Mouse (Mus musculus): ENCODE results near the gene Taf10. TPM values are rescaled to one million over a fixed set of nuclear protein-coding genes. Genes with fewer than 3 reads are reported as not detected.

Taf10 gene
- 95.8 and 99.8 TPM in 2 replicates for total RNA-seq (2023)

GRCm38 (mm10) chr7:105743926-105744590, at the start of gene Taf10:
Gene Taf10 (minus strand): TSS chr7:105744361.

GRCm38 (mm10) chr7:105787285-105788140, 43.4 kb upstream of the Taf10 start, which contains the start of gene Dchs1:
Gene Dchs1 (minus strand): TSS chr7:105787654.

GRCm38 (mm10) chr7:105751491-105752433, 7.6 kb upstream of the Taf10 start, which contains the start of gene Tpp1:
Gene Tpp1 (minus strand): TSS chr7:105752235.

GRCm38 (mm10) chr7:105736911-105737521, 7.1 kb downstream of the Taf10 start, which contains the start of gene Rrp8:
Gene Rrp8 (minus strand): TSS chr7:105737385.

GRCm38 (mm10) chr7:105736264-105736901, 7.8 kb downstream of the Taf10 start, which contains the start of gene Ilk:
Gene Ilk (plus strand): TSS chr7:105736592.

Other genes with a start within 250 kb of the Taf10 start
- gene Smpd1, start 190.0 kb downstream of the Taf10 start, total RNA-seq (2023), result 19.4 and 20.6 TPM in 2 replicates
- 1.5 and 1.6 TPM in 2 replicates for gene Apbb1, start 162.7 kb downstream of the Taf10 start, total RNA-seq (2023)
- not detected in 2 replicates for gene Hpx, start 144.2 kb downstream of the Taf10 start, total RNA-seq (2023)
- 12.6 and 17.9 TPM in 2 replicates for gene Trim3, start 110.8 kb downstream of the Taf10 start, total RNA-seq (2023)
- gene Timm10b, start 104.3 kb downstream of the Taf10 start, total RNA-seq (2023), result 80.7 and 117 TPM in 2 replicates
- gene Arfip2, start 103.9 kb downstream of the Taf10 start, total RNA-seq (2023), result 11.6 and 19.3 TPM in 2 replicates
- 10.3 and 15.9 TPM in 2 replicates for gene Gm45799, start 103.8 kb downstream of the Taf10 start, total RNA-seq (2023)
- gene Dnhd1, start 93.5 kb downstream of the Taf10 start, total RNA-seq (2023), result 3.2 and 3.6 TPM in 2 replicates
- 137 and 144 TPM in 2 replicates for gene Ilk, start 7.8 kb downstream of the Taf10 start, total RNA-seq (2023)
- gene Rrp8, start 7.0 kb downstream of the Taf10 start, total RNA-seq (2023), result 5.2 and 11.2 TPM in 2 replicates
- gene Tpp1, start 7.9 kb upstream of the Taf10 start, total RNA-seq (2023), result 41.0 and 53.2 TPM in 2 replicates
- not detected in 2 replicates for gene Dchs1, start 43.3 kb upstream of the Taf10 start, total RNA-seq (2023)
- 31.2 and 36.4 TPM in 2 replicates for gene Mrpl17, start 66.7 kb upstream of the Taf10 start, total RNA-seq (2023)
- gene Gm4070, start 209.6 kb upstream of the Taf10 start, total RNA-seq (2023), result 13.4 and 20.4 TPM in 2 replicates